Mouse (Mus musculus) hindbrain, embryonic 12.5 days (tissue): ENCODE data around the gene Ppm1n. TPM values are rescaled to one million over a fixed set of nuclear protein-coding genes. Genes with fewer than 3 reads are reported as not detected.
A peak's percentile ranks its signal among the peaks of the same experiment; 100 is the strongest.

ENCODE experiments used
- ATAC-seq: fragments of 200-750 bp; cut with Nextera tagmentation; 2 replicates; pipeline ENCODE4 v1.8.0; 2017; ENCODE audit warnings: moderate TSS enrichment; ENCODE audit not compliant: low FRiP score
- H3K27ac ChIP-seq: fragments of 300-500 bp; sonication (generic); 2 replicates; pipeline ENCODE4 v1.5.1; 2016; ENCODE audit warnings: mild to moderate bottlenecking
- H3K27me3 ChIP-seq: fragments of 300-500 bp; sonication (generic); 2 replicates; pipeline ENCODE4 v1.6.1; 2016; ENCODE audit warnings: mild to moderate bottlenecking
- H3K36me3 ChIP-seq: fragments of 300-500 bp; sonication (generic); 2 replicates; pipeline ENCODE4 v1.6.1; 2016; ENCODE audit warnings: mild to moderate bottlenecking
- H3K4me1 ChIP-seq: fragments of 300-500 bp; sonication (generic); 2 replicates; pipeline ENCODE4 v1.6.1; 2016
- H3K4me2 ChIP-seq: fragments of 300-500 bp; sonication (generic); replicated peaks from 2 replicates; pipeline ENCODE4 v1.6.1; 2016; ENCODE audit warnings: mild to moderate bottlenecking
- H3K4me3 ChIP-seq: fragments of 300-500 bp; sonication (generic); 2 replicates; pipeline ENCODE4 v1.5.1; 2016; ENCODE audit warnings: mild to moderate bottlenecking
- H3K9ac ChIP-seq: fragments of 300-500 bp; sonication (generic); 2 replicates; pipeline ENCODE4 v1.6.1; 2016; ENCODE audit warnings: mild to moderate bottlenecking, moderate library complexity
- H3K9me3 ChIP-seq: fragments of 300-500 bp; sonication (generic); replicated peaks from 2 replicates; pipeline ENCODE4 v1.6.1; 2016; ENCODE audit warnings: mild to moderate bottlenecking
- WGBS: fragments of 180-500 bp; shearing (Covaris S2); methylation state at CpG from one replicate; pipeline ENCODE4 v1.1.7; 2016; 5-methylcytosine and 5-hydroxymethylcytosine counted together
- polyA plus RNA-seq: library from polyadenylated mRNA; unstranded; fragments of >200 nt; fragmentation: Nextera tagmentation; extraction: Ambion mirVana; gene quantifications from 2 replicates; pipeline ENCODE4 v1.2.1, GENCODE M21; 2016

Ppm1n gene
- polyA plus RNA-seq, 1 experiment from 2014 or later = 0.17 TPM

DNA sequence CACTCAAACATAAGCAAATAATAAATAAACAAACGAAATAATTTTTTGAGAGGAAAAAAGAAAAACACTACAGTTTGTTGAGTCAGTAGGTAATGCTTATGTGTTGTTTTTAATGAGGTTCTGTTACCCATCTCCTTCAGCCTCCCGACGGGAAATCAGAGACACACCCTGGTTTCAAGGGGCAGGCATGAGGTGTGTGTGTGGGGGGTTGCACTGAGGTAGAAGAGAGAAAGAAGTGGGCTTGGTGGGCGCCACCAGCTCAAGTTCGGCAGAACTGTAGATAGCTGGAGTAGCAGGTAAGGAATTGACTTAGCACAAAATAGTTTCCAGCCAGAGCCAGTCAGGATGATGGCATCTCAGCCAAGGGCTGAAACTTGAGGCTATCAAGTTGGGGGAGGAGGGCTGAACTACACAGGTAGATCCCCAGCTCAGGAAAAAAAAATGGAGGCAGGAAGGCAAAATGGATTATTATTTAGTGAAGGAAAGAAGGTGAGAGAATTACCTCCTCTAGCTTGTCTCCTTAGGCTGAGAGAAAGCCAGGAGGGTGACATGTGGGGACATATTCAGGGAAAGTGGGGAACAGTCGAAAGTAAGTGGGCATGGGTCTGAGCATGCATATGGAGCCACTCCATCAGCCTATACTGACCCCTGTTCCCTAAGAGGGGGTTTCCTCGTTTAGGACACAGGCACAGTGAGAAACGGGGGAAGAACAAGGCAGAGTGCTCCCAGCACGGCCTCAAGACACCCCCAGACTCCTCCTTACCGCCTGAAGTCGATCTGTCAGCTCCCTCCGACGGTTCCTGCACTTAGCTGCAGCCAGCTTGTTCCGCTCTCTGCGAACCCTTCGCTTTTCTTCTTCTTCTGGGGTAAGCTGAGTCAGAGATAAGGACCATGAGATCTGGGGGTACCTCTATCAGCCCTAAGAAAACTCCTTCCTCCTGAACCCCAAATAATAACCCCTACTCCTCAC lies 26.2 kb upstream of the Ppm1n start:
- Histone ChIP-seq H3K27ac (no peak overlapping the region), H3K4me2 (no peak overlapping the region), H3K9me3 (no peaks in the 10 kb centered on the region), H3K4me3 (no peak overlapping the region), H3K9ac (no peak overlapping the region), H3K36me3 (no peaks in the 10 kb centered on the region), H3K27me3 (peaks cover 71% of the 10 kb centered on the region), H3K4me1 (peaks cover 45% of the 10 kb centered on the region)
- WGBS = 52% methylated on average over 16 of the region's 16 CpGs
- ATAC-seq = no peak

DNA sequence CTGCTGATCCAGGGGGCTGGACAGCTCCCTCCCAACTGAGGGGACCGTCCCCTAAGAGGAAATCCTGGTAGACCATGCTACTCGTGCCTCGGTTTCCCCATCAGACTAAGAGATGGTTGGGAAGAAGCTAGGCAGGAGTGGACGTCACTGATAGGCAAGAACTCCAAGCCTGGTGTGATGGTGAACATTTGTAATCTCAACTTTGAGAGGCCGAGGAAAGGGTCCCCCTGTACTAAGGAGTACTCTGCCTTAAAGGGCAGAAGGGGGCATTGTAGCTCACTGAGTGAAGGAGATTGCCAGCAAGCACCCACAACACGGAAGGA lies 25.5 kb upstream of the Ppm1n start:
- 9% methylated on average over 6 of the region's 6 CpGs for WGBS
- H3K4me1 ChIP-seq = peaks cover 45% of the 10 kb centered on the region
- peak overlapping the region; percentile 32; the same call in 1 of the 2 replicates for H3K4me3 ChIP-seq
- no peak overlapping the region for H3K27ac ChIP-seq
- H3K9ac ChIP-seq = 0 out of 2 replicates have a peak overlapping the region, but pooled peaks have one; percentile 45
- H3K36me3 ChIP-seq = no peaks in the 10 kb centered on the region
- peaks cover 71% of the 10 kb centered on the region for H3K27me3 ChIP-seq
- no peaks in the 10 kb centered on the region for H3K9me3 ChIP-seq
- no peak for ATAC-seq
- H3K4me2 ChIP-seq = peak overlapping the region; percentile 48; the same call in 1 of the 2 replicates

DNA sequence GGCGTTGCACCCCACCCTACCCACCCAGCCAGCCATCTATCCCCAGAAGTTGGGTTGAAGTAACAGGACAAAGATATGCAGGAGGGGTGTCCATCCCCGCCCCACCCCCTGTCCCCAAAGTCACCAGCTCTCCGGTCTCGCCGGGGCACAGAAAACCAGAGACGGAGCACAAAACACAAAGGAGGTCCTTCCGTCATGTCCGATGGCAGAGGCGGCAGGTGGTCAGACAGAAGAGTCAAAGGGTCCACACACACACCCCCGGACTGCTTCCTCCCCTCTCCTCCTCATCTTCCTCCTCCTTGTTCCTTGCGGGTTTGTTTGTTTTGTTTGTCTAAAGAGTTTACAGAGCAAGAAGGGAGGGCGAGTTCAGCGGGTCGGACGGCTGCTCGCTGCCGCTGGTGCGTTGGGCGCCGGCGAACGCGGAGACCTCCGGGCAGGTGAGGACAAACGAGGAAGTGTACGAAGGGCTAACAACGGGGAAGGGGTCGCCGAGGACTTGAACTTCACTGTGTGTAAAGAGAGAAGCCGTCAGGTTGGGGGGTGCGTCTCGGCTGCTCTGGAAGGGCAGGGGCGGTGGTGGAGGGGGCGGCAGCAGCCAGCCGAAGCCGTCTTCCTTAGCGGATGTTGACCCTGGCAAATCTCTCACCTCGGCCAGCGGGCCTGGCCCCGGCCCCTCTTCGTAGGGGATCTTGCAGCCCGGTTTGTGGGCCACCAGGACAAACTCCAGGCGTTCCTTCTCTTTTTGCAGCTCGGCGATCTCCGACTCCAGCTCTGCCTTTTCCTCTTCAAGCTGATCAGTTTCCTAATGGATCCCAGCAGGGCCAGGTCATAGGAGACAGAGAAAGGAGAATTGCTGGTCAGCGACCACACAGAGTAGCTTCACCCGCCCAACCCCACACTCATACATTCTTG lies 24.9 kb upstream of the Ppm1n start:
- no peak overlapping the region for H3K27ac ChIP-seq
- H3K4me3 ChIP-seq = peak overlapping the region; percentile 32
- no peaks in the 10 kb centered on the region for H3K36me3 ChIP-seq
- WGBS = 1% methylated on average over 48 of the region's 48 CpGs
- H3K4me1 ChIP-seq = peaks cover 45% of the 10 kb centered on the region
- peak overlapping the region; percentile 48 for H3K4me2 ChIP-seq
- H3K9me3 ChIP-seq = no peaks in the 10 kb centered on the region
- no peak for ATAC-seq
- H3K9ac ChIP-seq = peak overlapping the region; percentile 45
- peaks cover 71% of the 10 kb centered on the region for H3K27me3 ChIP-seq

DNA sequence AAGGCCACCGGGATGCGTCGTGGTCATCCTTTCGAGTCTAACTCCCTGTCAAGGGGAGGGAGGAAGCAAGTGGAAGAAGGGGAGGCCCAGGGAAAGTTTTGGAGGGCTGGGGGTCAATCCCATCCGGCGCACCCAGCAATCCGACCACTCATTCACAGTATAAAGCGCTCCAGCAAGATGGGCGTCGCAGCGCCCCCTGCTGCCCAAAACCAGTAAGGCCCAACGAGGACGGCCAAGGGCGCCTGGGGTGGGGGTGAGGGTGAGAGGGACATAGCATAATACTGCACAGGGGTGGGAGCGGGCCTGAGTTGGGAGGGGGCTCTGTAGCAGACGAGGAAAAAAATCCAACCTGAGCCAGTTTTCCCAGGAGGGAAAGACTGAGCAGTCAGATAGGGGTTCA lies 23.9 kb upstream of the Ppm1n start:
- ATAC-seq = no peak
- H3K4me2 ChIP-seq = peak overlapping the region; percentile 48

DNA sequence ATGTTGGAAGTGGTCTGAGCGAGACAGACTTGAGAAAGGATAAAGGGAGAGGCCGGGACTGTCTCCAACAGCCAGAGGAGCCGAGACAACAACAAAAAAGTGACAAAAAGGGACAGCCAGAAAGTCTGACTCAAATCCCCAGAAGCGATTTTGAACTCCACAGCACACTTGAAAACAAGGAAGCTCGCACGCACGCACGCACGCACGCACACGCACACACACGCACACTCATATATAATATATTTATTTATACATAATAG lies 23.1 kb upstream of the Ppm1n start:
- Histone ChIP-seq H3K4me2 (no peak overlapping the region), H3K4me1 (peaks cover 33% of the 10 kb centered on the region), H3K9me3 (no peaks in the 10 kb centered on the region), H3K4me3 (no peak overlapping the region), H3K9ac (no peak overlapping the region), H3K27ac (no peak overlapping the region), H3K36me3 (no peaks in the 10 kb centered on the region), H3K27me3 (peaks cover 65% of the 10 kb centered on the region)
- 81% methylated on average over 12 of the region's 12 CpGs for WGBS
- ATAC-seq = no peak

More for the DNA sequence above, 23.9 kb upstream of the Ppm1n start:
- peaks cover 36% of the 10 kb centered on the region for H3K4me1 ChIP-seq
- no peaks in the 10 kb centered on the region for H3K36me3 ChIP-seq
- peak overlapping the region; percentile 32; the same call in 1 of the 2 replicates for H3K4me3 ChIP-seq
- H3K9me3 ChIP-seq = no peaks in the 10 kb centered on the region
- WGBS = under 1% methylated on average over 16 of the region's 16 CpGs
- H3K27me3 ChIP-seq = peaks cover 65% of the 10 kb centered on the region
- no peak overlapping the region for H3K27ac ChIP-seq
- H3K9ac ChIP-seq = no peak overlapping the region; the same call in 1 of the 2 replicates

DNA sequence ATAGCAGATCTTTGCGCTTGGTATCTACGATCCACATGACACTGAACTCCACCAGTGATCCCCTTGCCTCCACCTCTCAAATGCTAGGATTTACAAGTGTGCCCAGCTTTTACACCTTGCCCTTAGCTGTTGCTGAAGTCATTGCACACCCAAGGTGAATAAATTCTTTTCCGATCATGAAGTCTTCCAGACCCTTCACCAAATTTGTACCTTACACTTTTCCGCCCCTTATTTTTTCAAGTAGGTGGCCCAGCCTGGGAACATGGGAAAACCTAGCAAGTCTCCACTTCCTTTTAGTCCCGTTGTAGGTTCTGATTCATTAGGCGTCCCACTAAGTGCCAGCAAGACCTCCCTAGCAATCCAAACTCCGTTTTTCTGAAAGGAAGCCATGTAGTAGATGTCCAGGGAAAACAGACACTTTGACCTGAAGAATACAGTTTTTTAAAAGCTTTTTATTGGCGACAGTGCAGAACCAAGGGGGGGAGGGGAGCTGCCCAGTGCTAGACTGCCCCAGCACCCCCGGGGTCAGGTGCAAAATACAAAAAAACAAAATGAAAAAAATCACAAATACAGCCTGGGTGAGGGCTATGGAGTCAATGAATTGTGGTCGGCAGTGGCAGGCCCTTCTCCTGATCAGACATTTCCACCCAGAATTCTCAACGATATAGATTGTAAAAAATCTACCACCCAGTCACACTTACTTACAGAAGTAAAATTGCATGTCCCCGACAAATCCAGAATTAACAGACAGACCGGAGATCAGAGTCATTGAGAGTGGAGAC lies 22.6 kb upstream of the Ppm1n start:
- ATAC-seq = no peak
- Histone ChIP-seq H3K27ac (no peak overlapping the region), H3K4me3 (peak overlapping the region; percentile 39; the same call in 1 of the 2 replicates), H3K9me3 (no peaks in the 10 kb centered on the region), H3K4me2 (peak overlapping the region; percentile 50), H3K36me3 (no peaks in the 10 kb centered on the region), H3K4me1 (peaks cover 29% of the 10 kb centered on the region), H3K27me3 (peaks cover 61% of the 10 kb centered on the region), H3K9ac (peak overlapping the region; percentile 43; the same call in 1 of the 2 replicates)
- whole genome bisulfite sequencing = 53% methylated on average over 13 of the region's 13 CpGs

DNA sequence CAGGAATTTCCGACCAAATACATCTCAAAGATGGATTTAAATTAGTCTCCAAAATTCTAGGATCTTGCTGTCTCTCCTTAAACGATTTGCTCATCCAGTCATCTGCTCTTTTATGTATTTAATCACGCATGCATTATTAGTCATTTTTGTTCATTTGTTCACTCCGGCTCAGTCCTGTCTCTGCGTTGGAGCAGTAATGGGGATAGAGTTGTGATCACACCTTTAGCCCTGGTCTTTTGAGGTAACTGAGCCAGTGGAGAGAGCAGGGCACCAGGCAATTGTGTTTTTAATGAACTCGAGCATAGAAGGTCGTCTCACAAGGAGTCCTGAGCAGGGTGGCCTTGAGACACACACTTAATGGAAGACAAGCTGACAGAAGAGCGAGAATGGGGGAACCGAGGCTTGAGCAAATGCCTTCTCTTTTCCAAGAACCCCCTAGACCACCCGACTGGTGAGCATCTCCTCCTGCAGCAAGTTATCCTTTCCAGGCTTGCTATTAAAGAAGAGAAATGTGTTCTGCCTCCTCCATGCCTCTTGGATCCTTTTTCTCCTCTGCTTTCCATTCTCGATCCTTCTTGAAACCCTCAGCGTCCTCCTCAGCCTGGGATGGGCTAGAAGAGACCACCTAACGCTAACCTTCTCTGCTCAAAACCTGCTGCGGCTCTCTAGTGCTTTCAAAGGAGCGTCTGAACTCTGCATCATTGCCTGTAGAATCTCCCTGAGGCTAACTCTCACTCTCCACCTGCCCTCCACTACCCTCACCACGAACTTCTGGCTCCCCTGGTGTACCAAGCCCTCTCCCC lies 21.8 kb upstream of the Ppm1n start:
- H3K4me2 ChIP-seq = peak overlapping the region; percentile 50

DNA sequence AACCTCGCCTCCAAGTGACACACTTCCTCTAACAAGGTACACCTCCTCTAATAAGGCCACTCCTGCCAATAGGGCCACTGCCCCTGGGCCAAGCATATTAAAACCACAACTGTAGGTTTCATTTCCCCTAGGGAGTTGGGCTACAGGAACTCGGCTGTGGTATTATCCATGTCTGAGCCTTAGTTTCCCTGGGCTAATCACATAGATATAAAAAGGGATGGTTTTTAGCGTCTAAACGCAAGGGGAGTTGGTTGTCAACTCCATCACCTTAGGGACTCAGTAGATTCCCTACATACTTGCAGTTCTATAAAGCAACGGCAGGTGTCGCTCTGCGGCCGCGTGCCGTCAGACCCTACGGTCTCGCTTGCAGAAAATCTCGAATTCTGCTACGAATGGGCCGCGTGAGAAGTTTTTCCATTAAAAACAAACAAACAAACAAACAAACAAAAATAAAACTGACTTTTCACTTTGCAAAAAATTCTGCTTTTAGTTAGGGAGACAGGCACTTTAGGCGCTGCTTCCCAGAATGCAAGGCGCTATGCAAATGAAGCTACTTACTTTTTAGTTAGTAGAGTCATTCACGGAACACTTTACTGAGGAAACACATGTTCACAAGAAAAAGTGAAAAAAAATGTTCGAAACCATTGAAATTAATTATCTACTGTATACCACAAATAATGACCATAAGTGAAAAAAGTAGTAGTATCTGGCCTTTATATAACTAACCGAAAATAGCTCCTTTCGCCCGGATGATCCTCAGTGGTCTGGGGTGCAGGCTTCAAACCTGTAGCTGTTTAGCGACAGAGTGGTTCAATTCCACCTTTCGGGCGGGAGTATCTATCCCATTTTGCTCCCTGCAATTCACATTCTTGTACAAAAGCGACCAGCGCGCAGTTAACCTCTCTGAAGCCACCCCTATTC lies 20.9 kb upstream of the Ppm1n start:
- H3K9me3 ChIP-seq = no peaks in the 10 kb centered on the region
- peaks cover 44% of the 10 kb centered on the region for H3K27me3 ChIP-seq
- no peaks in the 10 kb centered on the region for H3K36me3 ChIP-seq
- H3K4me3 ChIP-seq = peak overlapping the region; percentile 39
- H3K4me1 ChIP-seq = peaks cover 29% of the 10 kb centered on the region
- WGBS = under 1% methylated on average over 29 of the region's 29 CpGs
- no peak overlapping the region for H3K27ac ChIP-seq
- H3K9ac ChIP-seq = no peak overlapping the region
- peak overlapping the region; percentile 50 for H3K4me2 ChIP-seq
- peak; percentile 75 for ATAC-seq

More for the DNA sequence above, 21.8 kb upstream of the Ppm1n start:
- H3K27ac ChIP-seq = no peak overlapping the region
- ATAC-seq = no peak; the same call in 1 of the 2 replicates
- peaks cover 29% of the 10 kb centered on the region for H3K4me1 ChIP-seq
- H3K9me3 ChIP-seq = no peaks in the 10 kb centered on the region
- 12% methylated on average over 16 of the region's 16 CpGs for WGBS
- H3K36me3 ChIP-seq = no peaks in the 10 kb centered on the region
- H3K9ac ChIP-seq = peak overlapping the region; percentile 43; the same call in 1 of the 2 replicates
- H3K27me3 ChIP-seq = peaks cover 53% of the 10 kb centered on the region
- peak overlapping the region; percentile 39 for H3K4me3 ChIP-seq

DNA sequence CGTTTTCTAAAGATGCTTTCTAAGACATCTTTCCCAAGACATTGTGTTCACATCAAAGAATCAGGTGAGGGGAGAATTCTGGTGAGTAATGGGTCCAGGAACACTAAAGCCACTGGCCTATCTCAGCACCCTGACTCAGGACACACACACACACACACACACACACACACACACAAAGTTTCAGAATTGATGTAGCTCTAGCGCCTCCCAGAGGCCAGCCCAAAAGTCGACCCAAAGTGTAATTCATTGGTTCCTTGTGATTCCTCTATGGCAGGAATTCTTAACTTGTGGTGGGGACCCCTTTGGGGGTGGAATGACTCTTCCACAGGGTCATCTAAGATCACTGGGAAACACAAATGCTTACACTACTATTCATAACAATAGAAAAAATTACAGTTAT lies 19.3 kb upstream of the Ppm1n start:
- H3K4me1 ChIP-seq = peaks cover 18% of the 10 kb centered on the region
- no peak for ATAC-seq
- no peaks in the 10 kb centered on the region for H3K9me3 ChIP-seq
- WGBS = 20% methylated on average over 3 of the region's 3 CpGs
- H3K27ac ChIP-seq = no peak overlapping the region
- H3K36me3 ChIP-seq = peaks cover 6% of the 10 kb centered on the region
- no peak overlapping the region for H3K4me3 ChIP-seq
- no peak overlapping the region for H3K9ac ChIP-seq
- H3K4me2 ChIP-seq = no peak overlapping the region
- H3K27me3 ChIP-seq = peaks cover 29% of the 10 kb centered on the region

DNA sequence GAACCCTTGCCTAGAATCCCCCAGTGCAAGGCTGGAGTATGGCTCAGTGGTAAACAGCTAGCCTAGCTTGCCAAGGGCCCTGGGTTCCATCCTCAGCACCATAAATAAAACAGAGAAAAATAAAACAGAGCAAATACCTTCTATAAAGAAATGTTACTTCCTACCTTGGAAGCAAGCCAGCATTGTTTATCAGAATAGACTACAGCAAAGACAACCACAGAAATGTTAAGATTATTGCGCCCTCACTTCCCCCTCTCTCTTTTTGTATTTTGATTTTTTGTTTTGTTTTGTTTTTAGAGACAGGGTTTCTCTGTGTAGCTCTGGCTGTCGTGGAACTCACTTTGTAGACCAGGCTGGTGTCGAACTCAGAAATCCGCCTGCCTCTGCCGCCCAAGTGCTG lies 17.9 kb upstream of the Ppm1n start:
- no peak for ATAC-seq
- Histone ChIP-seq H3K4me2 (no peak overlapping the region), H3K9me3 (no peaks in the 10 kb centered on the region), H3K4me3 (no peak overlapping the region), H3K27me3 (peaks cover 15% of the 10 kb centered on the region), H3K4me1 (peaks cover 12% of the 10 kb centered on the region), H3K9ac (no peak overlapping the region), H3K36me3 (peaks cover 14% of the 10 kb centered on the region), H3K27ac (no peak overlapping the region)
- WGBS = 96% methylated on average over 5 of the region's 5 CpGs
